Mouse (Mus musculus) right cerebral cortex, adult 2 months (tissue): ENCODE measurements at regions not wholly inside any gene's neighbourhood (a gene's known extent, or its start where the extent isn't known, plus 50 kb on each side); places are given as distances from the start of the nearest gene placed in this dataset.
A peak's percentile ranks its signal among the peaks of the same experiment; 100 is the strongest.

ENCODE experiments used
- DNase-seq, 2 experiments: peaks; one replicate each; pipeline ENCODE4 v3.0.0; 2021 to 2022; ENCODE audit warnings: low spot score in 2 of 2

DNA sequence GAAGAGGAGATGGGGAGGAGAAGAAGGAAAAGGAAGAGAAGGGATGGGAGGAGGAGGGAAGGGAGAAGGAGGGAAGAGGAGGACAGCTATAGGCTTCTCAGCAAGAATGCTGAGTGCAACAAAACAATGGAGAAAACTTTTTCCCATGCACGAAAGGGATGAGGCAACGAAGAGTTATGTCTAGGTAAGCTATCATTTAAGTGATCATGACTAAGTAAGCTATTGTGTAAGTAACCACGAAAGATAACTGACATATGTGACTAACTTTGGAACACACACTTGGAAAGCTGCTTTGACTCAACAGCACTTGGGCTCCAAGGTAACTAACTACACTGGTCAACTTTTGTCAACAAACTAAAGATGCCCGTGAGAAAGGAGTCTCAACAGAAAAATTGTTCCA lies 50.9 kb upstream of the Fstl1 start:
- DNase-seq, result no peak

DNA sequence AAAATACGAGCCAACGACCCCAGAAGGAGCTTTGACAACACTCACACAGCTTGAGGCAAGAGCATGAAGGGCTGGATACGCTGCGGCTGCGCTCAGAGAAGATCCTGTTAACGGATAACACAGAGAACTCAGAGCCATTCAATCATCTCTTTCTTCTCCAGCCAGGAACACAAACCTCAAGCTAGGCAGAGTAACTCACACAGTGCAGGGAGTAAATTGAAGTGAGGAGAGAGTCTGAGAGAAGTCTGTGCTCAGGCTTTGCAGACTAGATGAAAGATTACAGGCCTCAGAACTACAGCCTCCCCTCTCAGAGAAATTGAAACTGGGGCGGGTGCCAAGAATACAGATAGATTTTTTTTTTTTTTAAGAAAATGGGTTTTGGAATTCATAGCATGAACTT lies 60.9 kb upstream of the Ndufb4 start:
- no peak for DNase-seq

DNA sequence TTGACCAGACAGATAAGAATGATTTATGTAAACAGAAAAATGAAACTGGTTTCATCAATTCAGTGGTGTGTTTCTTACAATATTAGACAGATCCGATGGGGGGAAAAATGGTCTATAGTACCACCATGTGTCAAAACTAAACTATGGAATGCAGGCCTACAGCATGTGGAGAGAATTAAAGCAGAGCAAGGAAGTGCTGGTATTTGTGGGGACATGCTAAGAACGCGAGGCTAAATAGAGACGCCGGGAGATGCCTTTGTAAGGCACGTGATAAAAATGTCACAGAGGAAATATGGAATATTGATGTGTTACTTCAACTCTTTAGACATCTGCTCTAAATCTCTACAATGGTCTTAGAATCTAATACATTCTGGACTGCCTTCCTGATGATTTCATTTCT lies 60.0 kb upstream of the Ndufb4 start:
- no peak for DNase-seq

DNA sequence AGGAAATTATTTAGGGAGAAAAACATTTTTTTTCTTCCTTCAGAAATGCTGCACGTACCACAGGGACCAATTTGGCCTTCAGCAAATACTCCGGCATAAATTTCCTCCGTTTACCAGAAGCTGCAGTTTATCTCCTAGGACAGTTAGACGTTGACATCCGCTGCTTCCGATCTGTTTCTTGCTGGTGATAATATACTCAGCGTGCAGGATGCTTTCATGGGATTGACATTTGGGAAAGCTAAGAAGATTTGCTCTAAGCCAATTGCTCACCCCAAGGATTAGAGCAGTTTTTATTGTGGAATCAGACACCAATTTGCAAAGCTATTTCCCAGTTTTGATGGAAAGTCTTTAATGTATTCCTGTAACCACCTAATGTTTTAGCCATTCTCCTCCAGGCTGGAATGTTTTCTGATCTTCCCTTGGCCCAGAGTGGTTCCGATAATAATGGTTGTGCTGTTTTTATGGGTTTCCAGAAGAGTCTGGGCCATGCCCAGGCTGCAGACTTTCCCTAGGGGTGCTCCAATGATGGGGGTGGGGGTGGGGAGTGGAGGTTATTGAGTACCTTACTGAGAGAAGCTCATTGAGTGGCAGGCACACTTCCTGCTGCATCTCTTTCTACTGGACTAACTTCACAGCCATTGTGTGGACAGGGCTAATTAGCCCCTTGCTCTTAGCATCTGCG lies 52.1 kb upstream of the Ndufb4 start:
- no peak for DNase-seq

DNA sequence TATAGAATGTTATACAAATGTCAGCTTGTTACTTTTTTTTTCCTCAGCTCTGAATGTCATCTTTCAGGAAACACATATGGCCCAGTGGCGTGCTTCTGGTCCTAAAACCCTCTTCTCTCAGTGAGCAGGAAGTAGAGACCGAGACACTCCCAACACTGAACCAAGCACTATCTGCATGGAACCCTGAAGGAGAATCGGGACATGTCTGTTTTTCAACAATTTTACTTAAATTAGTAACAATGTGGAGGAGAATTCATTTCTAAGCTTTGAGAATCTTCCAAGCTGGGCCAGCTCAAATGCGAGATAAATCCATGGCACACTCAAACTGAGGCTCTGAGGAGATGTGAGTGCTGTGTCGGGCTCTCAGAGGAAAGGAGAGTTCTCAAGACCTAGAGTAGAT lies 51.0 kb upstream of the Ndufb4 start:
- no peak for DNase-seq

DNA sequence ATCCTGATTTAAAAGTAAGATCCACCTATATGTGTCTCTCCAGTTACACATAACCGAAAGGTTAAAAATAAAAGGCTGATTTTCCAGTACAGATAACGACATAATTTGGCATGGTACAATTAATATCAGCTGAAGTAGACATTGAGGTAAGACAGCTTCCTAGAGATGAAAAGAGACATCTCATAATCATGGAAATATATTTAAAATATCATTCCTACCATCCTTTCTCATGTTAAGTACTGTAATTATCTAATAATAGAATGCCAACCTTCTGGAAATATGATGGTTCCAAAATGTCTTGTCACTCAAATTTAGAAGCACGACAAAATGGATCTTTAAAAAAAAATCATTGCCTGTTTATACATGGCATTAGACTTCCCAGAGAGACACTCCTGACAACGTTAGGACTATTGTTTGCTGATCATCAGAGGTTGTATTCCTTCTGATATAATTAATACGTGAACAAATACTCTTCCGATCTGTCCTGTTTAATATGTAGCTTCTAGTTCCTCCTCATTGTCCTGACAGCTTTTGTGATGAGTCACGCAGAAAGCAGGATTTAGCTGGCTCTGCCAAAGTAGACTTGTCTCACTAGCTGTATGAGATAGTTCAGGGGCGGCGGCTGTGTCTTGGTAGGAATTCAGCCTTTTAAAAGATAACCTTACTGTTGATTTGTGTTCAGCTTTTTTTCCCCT lies 50.4 kb upstream of the Ndufb4 start:
- peak in 1 of 2 experiments; percentile 62 for DNase-seq
